26 mouse cellular contexts compared by ENCODE assay signal in genomic region chrX:61710131-61710530, GRCm38 (mm10). TPM values are rescaled to one million over a fixed set of nuclear protein-coding genes. Genes with fewer than 3 reads are reported as not detected.
A peak's percentile ranks its signal among the peaks of the same experiment; 100 is the strongest.
DNase-seq lines count a peak whose midpoint lies in the region; ATAC-seq and TF ChIP-seq lines count a peak whose summit lies in the region.
"Had no signal": no experiment of that assay in that cellular context is flagged by ENCODE, and none has a peak within 500 bp of the region (broad histone marks: within the 10 kb centered on the region; RNA-seq: fewer than 3 reads in every experiment).

No protein-coding gene starts in this region.

- ATAC-seq in hindbrain, embryonic 15.5 days (ENCODE audit: low FRiP score, low read depth) = no peak
- ATAC-seq in hindbrain, embryonic 16.5 days = no peak
- ATAC-seq in forebrain, embryonic 13.5 days = no peak

- WGBS in hindbrain, embryonic 15.5 days = 89% methylated on average over 7 of the region's 7 CpGs
- WGBS in hindbrain, embryonic 16.5 days = 94% methylated on average over 7 of the region's 7 CpGs
- 47% methylated on average over 7 of the region's 7 CpGs for WGBS in cerebellum, adult 2 months
- WGBS in thymus, adult 2 months = 98% methylated on average over 7 of the region's 7 CpGs
- 92% methylated on average over 7 of the region's 7 CpGs for WGBS in forebrain, embryonic 13.5 days
- 89% methylated on average over 7 of the region's 7 CpGs for WGBS in lung, adult 2 months

- no peaks in the 10 kb centered on the region for H3K36me3 ChIP-seq in hindbrain, embryonic 15.5 days
- H3K36me3 ChIP-seq in hindbrain, embryonic 16.5 days (ENCODE audit: control insufficient read depth, insufficient read depth, low read length) = no peaks in the 10 kb centered on the region
- no peaks in the 10 kb centered on the region for H3K36me3 ChIP-seq in thymus, adult 2 months (ENCODE audit: control insufficient read depth, insufficient read depth, low read length)
- no peaks in the 10 kb centered on the region for H3K36me3 ChIP-seq in forebrain, embryonic 13.5 days (ENCODE audit: poor library complexity, severe bottlenecking)
- H3K36me3 ChIP-seq: embryonic facial prominence, embryonic 12.5 days; forebrain, embryonic 15.5 days; G1E; heart, embryonic 13.5 days; kidney, embryonic 15.5 days; limb, embryonic 13.5 days had no signal

- H3K27ac ChIP-seq in hindbrain, embryonic 15.5 days (replicated peaks) = no peak overlapping the region
- no peak overlapping the region for H3K27ac ChIP-seq in hindbrain, embryonic 16.5 days (ENCODE audit: low read depth, low read length)
- H3K27ac ChIP-seq in cerebellum, adult 2 months (ENCODE audit: insufficient read depth, low read length) = no peak overlapping the region
- H3K27ac ChIP-seq in thymus, adult 2 months (ENCODE audit: control insufficient read depth, insufficient read depth, low read length) = no peak overlapping the region
- no peak overlapping the region for H3K27ac ChIP-seq in forebrain, embryonic 13.5 days
- H3K27ac ChIP-seq: embryonic facial prominence, embryonic 12.5 days; forebrain, embryonic 15.5 days; gastrocnemius, adult 2 months; heart, adult 2 months; heart, embryonic 13.5 days; hindbrain, embryonic 14.5 days; kidney, embryonic 15.5 days; limb, embryonic 13.5 days had no signal

- TF ChIP-seq POLR2A in cerebellum, adult 2 months (IDR thresholded peaks at IDR 0.05; ENCODE audit: borderline replicate concordance, insufficient read depth, low read length) = no peak
- no peak for TF ChIP-seq POLR2A in thymus, adult 2 months (IDR thresholded peaks at IDR 0.05; ENCODE audit: control insufficient read depth, extremely low read depth, insufficient read depth, low read length, poor library complexity)
- no peak for TF ChIP-seq POLR2A in lung, adult 2 months (IDR thresholded peaks at IDR 0.05; ENCODE audit: borderline replicate concordance, extremely low read depth, low read depth, low read length)

- H3K4me3 ChIP-seq in hindbrain, embryonic 15.5 days = no peak overlapping the region
- H3K4me3 ChIP-seq in hindbrain, embryonic 16.5 days (ENCODE audit: low read length) = no peak overlapping the region
- H3K4me3 ChIP-seq in cerebellum, adult 2 months (replicated peaks; ENCODE audit: insufficient read depth, low read depth, low read length) = peak overlapping the region; percentile 54
- no peak overlapping the region for H3K4me3 ChIP-seq in thymus, adult 2 months (ENCODE audit: control insufficient read depth, insufficient read depth, low read length)
- H3K4me3 ChIP-seq in forebrain, embryonic 13.5 days = no peak overlapping the region
- no peak overlapping the region for H3K4me3 ChIP-seq in lung, adult 2 months (replicated peaks; ENCODE audit: extremely low read depth, low read depth, low read length)
- H3K4me3 ChIP-seq: gastrocnemius, adult 2 months; heart, adult 2 months had no signal

- H3K4me1 ChIP-seq in hindbrain, embryonic 15.5 days (replicated peaks) = no peaks in the 10 kb centered on the region
- no peaks in the 10 kb centered on the region for H3K4me1 ChIP-seq in hindbrain, embryonic 16.5 days (ENCODE audit: control insufficient read depth, insufficient read depth, low read depth, low read length)
- H3K4me1 ChIP-seq in cerebellum, adult 2 months (ENCODE audit: control insufficient read depth, insufficient read depth, low read length) = no peaks in the 10 kb centered on the region
- H3K4me1 ChIP-seq in thymus, adult 2 months (replicated peaks; ENCODE audit: control insufficient read depth, insufficient read depth, low read length) = no peaks in the 10 kb centered on the region
- no peaks in the 10 kb centered on the region for H3K4me1 ChIP-seq in forebrain, embryonic 13.5 days
- no peaks in the 10 kb centered on the region for H3K4me1 ChIP-seq in lung, adult 2 months (ENCODE audit: control insufficient read depth, insufficient read depth, low read length)
- H3K4me1 ChIP-seq: embryonic facial prominence, embryonic 12.5 days; forebrain, embryonic 15.5 days; heart, embryonic 13.5 days; kidney, embryonic 15.5 days; limb, embryonic 13.5 days had no signal

- peak; percentile 1 for DNase-seq in ZHBTc4 (ENCODE audit: low read depth, low spot score)
- DNase-seq in cerebellum, adult 2 months = peak; percentile 39 to 68
- DNase-seq in cerebellum, postnatal 14 days = peak; percentile 43 to 58
- no peak for DNase-seq in thymus, adult 2 months
- DNase-seq in lung, adult 2 months = no peak
- DNase-seq: adrenal gland, postnatal 25 days; embryo, embryonic 11 days; gastrocnemius, adult 2 months; heart, adult 2 months; heart, postnatal 10 days; kidney, adult 18-20 months; kidney, postnatal 25 days; lung, postnatal 36 days; right cerebral cortex, postnatal 25 days; spleen, adult 18-20 months had no signal

- TF ChIP-seq CTCF in cerebellum, adult 2 months (IDR thresholded peaks at IDR 0.05; ENCODE audit: borderline replicate concordance, insufficient read depth, low read depth, low read length) = no peak
- no peak for TF ChIP-seq CTCF in thymus, adult 2 months (IDR thresholded peaks at IDR 0.05; ENCODE audit: borderline replicate concordance, control insufficient read depth, extremely low read depth, insufficient read depth, low read length, poor library complexity)
- TF ChIP-seq CTCF in lung, adult 2 months (IDR thresholded peaks at IDR 0.05; ENCODE audit: insufficient read depth, low read length) = no peak

- peak overlapping the region; percentile 63; the same call in 1 of the 2 replicates for H3K4me2 ChIP-seq in hindbrain, embryonic 15.5 days
- no peak overlapping the region; the same call in 1 of the 2 replicates for H3K4me2 ChIP-seq in hindbrain, embryonic 16.5 days (ENCODE audit: low read length)
- no peak overlapping the region for H3K4me2 ChIP-seq in forebrain, embryonic 13.5 days

- H3K9me3 ChIP-seq in hindbrain, embryonic 15.5 days = no peaks in the 10 kb centered on the region
- no peaks in the 10 kb centered on the region for H3K9me3 ChIP-seq in hindbrain, embryonic 16.5 days (ENCODE audit: control insufficient read depth, low read length)
- H3K9me3 ChIP-seq in forebrain, embryonic 13.5 days (replicated peaks) = no peaks in the 10 kb centered on the region
- H3K9me3 ChIP-seq: embryonic facial prominence, embryonic 12.5 days; forebrain, embryonic 15.5 days; heart, embryonic 13.5 days; kidney, embryonic 15.5 days; limb, embryonic 13.5 days had no signal

- H3K9ac ChIP-seq in hindbrain, embryonic 15.5 days = no peak overlapping the region
- no peak overlapping the region for H3K9ac ChIP-seq in hindbrain, embryonic 16.5 days (ENCODE audit: low read depth, low read length)
- no peak overlapping the region for H3K9ac ChIP-seq in forebrain, embryonic 13.5 days
- H3K9ac ChIP-seq: embryonic facial prominence, embryonic 12.5 days; forebrain, embryonic 15.5 days; heart, embryonic 13.5 days; hindbrain, embryonic 14.5 days; kidney, embryonic 15.5 days; limb, embryonic 13.5 days had no signal

- H3K27me3 ChIP-seq in hindbrain, embryonic 15.5 days = no peaks in the 10 kb centered on the region
- no peaks in the 10 kb centered on the region for H3K27me3 ChIP-seq in hindbrain, embryonic 16.5 days (replicated peaks; ENCODE audit: control insufficient read depth, insufficient read depth, low read length)
- H3K27me3 ChIP-seq in cerebellum, adult 2 months (ENCODE audit: control insufficient read depth, insufficient read depth, low read length) = no peaks in the 10 kb centered on the region
- no peaks in the 10 kb centered on the region for H3K27me3 ChIP-seq in thymus, adult 2 months (ENCODE audit: control insufficient read depth, insufficient read depth, low read length)
- no peaks in the 10 kb centered on the region for H3K27me3 ChIP-seq in forebrain, embryonic 13.5 days
- H3K27me3 ChIP-seq: embryonic facial prominence, embryonic 12.5 days; forebrain, embryonic 15.5 days; heart, embryonic 13.5 days; kidney, embryonic 15.5 days; limb, embryonic 13.5 days had no signal

RNA-seq across cellular contexts. Expression of gene Ldoc1, which starts 0.8 kb away (rescaled TPM):
- polyA plus RNA-seq in hindbrain, embryonic 15.5 days (2015; fragmentation: Nextera tagmentation; extraction: Ambion mirVana) = 8.7 and 9.4 TPM in 2 replicates
- polyA plus RNA-seq in hindbrain, embryonic 16.5 days (2015; fragmentation: Nextera tagmentation; extraction: Ambion mirVana) = 11.8 and 13.0 TPM in 2 replicates
- 20.8 and 30.4 TPM in 2 replicates for polyA plus RNA-seq in cerebellum, adult 2 months (2012; rRNA removed)
- polyA plus RNA-seq in thymus, adult 2 months (2012; rRNA removed) = 0.08 TPM in 1 of 2 replicates, not detected in the other
- 0.87 and 1.0 TPM in 2 replicates for polyA plus RNA-seq in forebrain, embryonic 13.5 days (2015; fragmentation: Nextera tagmentation; extraction: Ambion mirVana)
- polyA plus RNA-seq in lung, adult 2 months (2012; rRNA removed) = not detected in 2 replicates
- polyA plus RNA-seq: G1E; heart, adult 2 months; liver, embryonic 16.5 days had no signal

Comparison
In these comparisons a context has a peak if more than half of its experiments do, and no peak if none do; other contexts are left out.
1. DNase-seq: peak in ZHBTc4 (single experiment), cerebellum, adult 2 months (2 of 2) and cerebellum, postnatal 14 days (2 of 2); none in thymus, adult 2 months (single experiment) and lung, adult 2 months (single experiment).